Mouse (Mus musculus): ENCODE results near the gene Odf4.
A peak's percentile ranks its signal among the peaks of the same experiment; 100 is the strongest.
"Not testable (repeated sequence)": the region's sequence is repeated elsewhere in the genome, so short reads cannot be mapped to it uniquely, and the experiment has no call there.

Gene Odf4

GRCm38 (mm10) chr11:68946806-68947440, 20.0 kb upstream of the Odf4 start:
- DNase-seq (ENCODE audit: low spot score in 2 of 2) = no peak

DNA sequence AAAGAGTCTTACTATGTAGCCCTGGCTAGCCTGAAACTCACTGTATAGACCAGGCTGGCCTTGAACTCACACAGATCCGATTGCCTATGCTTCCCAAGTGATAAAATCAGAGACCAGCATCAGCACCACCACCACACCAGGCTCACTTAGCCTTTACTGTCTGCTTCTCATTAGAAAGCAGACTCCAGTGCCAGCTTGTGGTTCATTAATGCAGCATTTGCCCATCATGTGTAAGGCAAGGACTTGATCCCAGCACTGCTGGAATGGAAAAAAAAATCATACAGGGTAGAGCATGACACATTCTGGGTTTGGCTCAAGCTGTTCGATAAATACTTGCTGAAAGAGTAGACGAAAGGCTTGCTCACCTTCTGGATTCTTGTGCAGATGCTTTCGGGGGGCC, 19.1 kb upstream of the Odf4 start:
- DNase-seq (ENCODE audit: low spot score in 2 of 2) = no peak

- DNase-seq (ENCODE audit: low spot score in 2 of 2) = no peak
Measured at GRCm38 (mm10) chr11:68945245-68945644, 18.4 kb upstream of the Odf4 start.

DNA sequence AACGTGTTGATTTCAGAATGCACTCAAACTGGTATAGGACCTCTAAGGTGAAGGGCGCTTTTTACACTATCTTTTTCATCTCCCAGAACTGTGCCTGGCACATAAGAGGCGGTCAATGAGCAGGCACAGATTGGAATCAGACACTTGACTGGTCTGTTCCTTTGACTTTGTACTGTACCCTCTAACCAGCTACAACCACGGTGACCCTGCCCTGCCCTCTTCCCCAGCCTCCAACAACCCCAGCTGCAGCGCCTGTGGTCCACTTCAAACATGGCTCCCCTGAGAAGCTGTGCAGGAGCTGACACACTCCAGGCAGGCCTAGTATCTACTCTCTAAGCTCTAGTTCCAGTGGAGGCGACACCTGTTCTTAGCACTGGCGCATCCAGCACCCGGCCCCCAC, 15.8 kb upstream of the Odf4 start:
- no peak for DNase-seq (ENCODE audit: low spot score in 2 of 2)

GRCm38 (mm10) chr11:68940516-68940915, 13.6 kb upstream of the Odf4 start:
- no peak for DNase-seq (ENCODE audit: low spot score in 2 of 2)

- DNase-seq (ENCODE audit: low spot score in 2 of 2) = peak; percentile 80
Measured at GRCm38 (mm10) chr11:68939451-68940304, 12.8 kb upstream of the Odf4 start.

DNA sequence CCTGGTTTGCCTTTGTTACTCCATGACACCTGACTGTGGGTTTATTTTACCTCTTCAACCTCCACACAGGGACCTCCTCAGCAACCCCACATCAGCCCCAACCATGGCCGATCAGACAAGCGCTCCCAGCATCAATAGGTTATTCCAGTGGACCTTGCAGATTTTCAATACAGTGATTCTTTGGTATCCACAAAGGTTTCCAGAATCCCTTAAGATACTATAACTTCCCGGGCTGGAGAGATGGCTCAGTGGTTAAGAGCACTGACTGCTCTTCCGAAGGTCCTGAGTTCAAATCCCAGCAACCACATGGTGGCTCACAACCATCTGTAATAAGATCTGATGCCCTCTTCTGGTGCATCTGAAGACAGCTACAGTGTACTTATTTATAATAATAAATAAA, 10.1 kb upstream of the Odf4 start:
- DNase-seq (ENCODE audit: low spot score in 2 of 2) = not testable (repeated sequence)

GRCm38 (mm10) chr11:68933885-68934507, 7.1 kb upstream of the Odf4 start:
- DNase-seq (ENCODE audit: low spot score in 2 of 2) = no peak

GRCm38 (mm10) chr11:68929947-68930346, 3.1 kb upstream of the Odf4 start:
- no peak for DNase-seq (ENCODE audit: low spot score in 2 of 2)

DNA sequence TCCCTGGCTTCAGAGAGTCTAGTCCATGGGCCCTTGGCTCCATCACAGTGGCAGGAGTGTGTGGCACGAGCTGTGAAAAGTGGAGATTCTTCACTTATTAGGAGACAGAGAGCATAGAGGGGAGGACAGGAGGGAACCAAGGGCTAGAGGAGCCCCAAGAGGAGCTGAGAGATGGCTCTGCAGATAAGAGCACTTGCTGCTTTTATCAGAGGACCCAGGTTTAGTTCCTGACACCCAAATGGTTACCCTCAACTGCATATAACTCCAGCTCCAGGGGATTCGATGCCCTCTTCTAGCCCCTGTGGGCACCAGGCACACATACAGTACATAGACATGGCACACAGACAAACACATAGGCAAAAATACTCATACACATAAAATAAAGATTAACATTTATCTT, 2.1 kb downstream of the Odf4 start:
- DNase-seq (ENCODE audit: low spot score in 2 of 2) = no peak

DNA sequence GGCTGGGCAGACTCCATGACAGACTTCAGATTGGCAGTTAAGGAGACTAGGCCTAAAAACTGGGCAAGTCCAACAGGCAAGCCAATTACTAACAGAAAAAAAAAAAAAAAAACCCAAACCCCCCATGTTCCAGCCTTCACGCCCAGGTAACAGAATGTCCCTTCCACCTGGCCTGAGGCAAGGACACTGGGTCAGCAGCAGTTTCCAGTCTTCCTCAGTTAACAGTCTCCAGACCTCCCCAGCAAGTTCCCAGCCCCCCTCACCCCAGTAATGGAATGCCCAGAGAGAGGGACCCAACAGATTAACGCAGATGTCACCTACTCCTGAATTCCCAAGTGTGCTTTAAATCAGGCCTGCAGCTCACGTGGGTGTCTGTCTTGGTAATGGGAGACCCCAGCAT, 3.7 kb downstream of the Odf4 start:
- DNase-seq (ENCODE audit: low spot score in 2 of 2) = no peak

GRCm38 (mm10) chr11:68914566-68914965, 12.3 kb downstream of the Odf4 start:
- DNase-seq (ENCODE audit: low spot score in 2 of 2) = no peak

DNA sequence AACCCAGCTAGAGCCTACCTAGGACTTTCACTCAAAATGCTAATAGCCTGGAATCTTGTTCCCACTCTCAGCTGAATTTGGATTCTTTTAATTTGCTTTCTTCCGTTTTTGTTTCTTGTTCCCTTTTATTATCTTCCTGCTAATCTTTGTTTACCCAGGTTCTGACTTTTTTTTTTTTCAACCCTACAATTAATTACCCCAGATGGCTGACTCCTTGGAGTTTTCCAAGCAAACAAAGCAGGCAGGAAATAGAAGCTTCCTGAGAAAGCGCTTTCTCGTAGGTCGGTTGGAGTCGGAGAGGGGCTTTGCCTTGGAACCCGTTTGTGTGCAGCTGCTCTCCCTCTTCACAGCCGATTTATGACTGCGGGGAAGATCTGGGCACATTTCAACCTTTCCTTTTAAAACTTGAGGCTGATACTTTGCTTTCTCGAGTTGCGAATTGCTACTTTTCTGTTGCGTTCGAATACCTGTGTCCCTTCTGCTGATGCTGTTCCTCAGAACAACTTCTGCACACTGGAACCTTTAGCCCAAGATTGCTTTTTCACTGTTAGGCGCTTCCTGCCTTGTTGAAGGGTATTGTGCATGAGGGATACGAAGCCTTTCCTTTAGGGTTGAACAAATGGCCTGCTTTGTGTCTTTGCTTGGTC, 15.2 kb downstream of the Odf4 start:
- no peak for DNase-seq (ENCODE audit: low spot score in 2 of 2)

DNA sequence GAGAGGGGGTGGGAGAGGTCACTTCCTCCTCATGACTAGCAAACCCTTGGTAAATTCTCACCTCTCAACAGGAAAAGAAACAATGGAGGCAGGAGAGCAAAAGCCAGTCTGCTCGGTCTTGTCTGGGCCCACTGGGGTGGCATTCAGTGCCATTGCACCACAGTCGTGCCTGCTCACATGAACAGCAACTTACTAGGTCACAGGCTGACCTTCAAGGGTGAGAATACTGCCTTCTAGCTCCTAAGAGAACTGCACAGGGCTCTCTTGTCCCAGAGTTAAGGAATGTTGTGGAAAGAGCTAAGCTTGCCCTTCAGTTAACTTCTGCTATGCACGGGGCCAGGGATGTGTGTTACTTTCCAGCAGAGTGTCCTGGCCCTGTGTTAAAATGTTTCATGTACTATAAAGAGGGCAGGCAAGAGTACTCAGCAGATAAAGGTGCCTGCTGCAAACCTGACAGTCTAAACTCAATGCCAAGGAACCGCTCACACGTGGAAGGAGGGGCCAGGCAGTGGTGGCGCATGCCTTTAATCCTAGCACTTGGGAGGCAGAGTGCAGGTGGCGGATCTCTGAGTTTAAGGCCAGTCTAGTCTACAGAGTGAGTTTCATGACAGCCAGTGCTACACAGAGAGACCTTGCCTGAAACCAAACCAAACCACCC, 17.9 kb downstream of the Odf4 start:
- DNase-seq (ENCODE audit: low spot score in 2 of 2) = no peak

- no peak for DNase-seq (ENCODE audit: low spot score in 2 of 2)
Measured at GRCm38 (mm10) chr11:68907251-68907650, 19.6 kb downstream of the Odf4 start.

DNA sequence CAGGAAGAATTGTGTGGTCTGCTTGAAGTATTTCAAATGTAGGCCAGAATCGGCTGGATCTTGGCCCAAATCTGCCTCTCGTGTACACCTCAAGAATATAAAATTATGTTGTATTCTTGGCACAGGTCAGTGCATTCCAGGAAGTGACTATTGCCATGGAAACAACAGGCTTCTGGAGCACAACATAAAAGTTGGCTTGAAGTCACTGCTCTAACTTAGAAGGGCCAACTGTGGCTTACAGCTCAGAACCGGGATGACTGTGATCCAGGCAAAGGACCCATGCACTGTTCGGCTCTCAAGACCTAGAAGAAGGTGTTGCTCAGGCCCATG, 20.5 kb downstream of the Odf4 start:
- no peak for DNase-seq (ENCODE audit: low spot score in 2 of 2)

GRCm38 (mm10) chr11:68905665-68906460, 21.0 kb downstream of the Odf4 start:
- DNase-seq (ENCODE audit: low spot score in 2 of 2) = no peak

DNA sequence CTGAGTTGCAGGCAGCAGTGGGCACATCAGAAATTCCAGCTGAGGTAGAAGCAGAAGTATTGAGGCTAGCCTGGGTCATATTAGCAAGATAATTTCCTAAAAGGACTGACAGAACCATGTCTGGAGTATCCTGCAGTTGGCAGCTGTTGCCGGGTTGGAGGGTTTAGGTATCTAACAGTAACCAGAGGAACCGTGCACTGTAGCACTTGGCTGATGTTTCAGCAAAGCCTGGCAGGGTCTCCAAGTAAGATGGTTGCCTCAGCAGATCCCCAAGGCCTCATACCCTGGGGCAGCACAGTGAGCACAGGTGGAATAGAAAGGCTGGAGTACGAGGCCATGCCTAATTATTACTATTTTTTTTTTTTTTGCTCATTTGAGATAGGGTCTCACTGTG, 21.7 kb downstream of the Odf4 start:
- DNase-seq (ENCODE audit: low spot score in 2 of 2) = no peak

DNA sequence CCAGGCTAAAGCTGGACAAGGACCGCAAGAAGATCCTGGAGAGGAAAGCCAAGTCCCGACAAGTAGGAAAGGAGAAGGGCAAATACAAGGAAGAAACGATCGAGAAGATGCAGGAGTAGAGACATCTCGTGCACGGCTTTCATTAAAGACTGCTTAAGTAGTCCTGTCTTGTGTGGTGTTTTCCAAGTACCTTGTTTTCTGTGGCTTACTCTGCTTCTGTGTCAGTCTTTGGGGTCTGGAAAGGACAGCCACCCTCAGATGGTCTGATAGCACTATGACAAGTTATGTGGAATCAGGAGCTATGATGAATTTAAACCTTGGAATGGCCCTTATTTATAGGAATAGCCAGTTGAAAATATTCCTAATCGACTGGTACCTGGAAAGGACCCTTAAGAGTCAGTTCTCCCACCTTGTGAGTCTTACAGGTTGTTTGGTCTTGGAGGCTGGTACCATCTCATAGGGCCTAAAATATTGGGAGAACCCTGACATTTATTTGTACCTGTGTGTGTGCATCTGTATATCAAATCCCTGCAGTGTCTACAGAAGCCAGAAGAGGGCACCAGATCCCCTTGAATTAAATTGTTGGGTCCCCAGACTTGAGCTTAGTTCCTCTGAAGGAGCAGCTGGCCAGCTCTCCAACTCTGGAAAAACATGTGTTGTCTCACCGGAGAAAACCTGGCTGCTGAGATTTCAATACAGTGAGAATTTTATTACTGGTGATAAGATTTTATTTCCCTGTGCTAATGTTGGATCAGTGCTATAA, 22.3 kb downstream of the Odf4 start:
- DNase-seq (ENCODE audit: low spot score in 2 of 2) = peak; percentile 51 to 69

DNA sequence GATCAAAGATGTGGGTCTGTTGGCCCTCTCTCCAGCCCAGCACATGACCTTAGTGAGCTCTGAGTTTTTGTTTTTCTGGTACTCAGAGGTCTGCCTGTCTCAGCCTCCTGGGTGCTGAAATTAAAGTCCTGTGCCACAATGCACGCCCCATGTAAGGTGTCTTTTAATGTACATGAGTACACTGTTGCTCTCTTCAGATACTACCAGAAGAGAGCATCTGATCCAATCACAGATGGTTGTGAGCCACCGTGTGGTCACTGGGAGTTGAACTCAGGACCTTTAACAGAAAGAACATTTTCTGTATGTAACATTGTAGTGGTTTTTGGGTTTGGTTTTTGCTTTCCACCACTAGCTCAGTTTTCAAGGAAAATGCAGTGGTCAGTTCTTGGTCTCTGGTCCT, 23.1 kb downstream of the Odf4 start:
- no peak for DNase-seq (ENCODE audit: low spot score in 2 of 2)
